Mouse (Mus musculus): ENCODE results near the gene Ptpn12.

DNA sequence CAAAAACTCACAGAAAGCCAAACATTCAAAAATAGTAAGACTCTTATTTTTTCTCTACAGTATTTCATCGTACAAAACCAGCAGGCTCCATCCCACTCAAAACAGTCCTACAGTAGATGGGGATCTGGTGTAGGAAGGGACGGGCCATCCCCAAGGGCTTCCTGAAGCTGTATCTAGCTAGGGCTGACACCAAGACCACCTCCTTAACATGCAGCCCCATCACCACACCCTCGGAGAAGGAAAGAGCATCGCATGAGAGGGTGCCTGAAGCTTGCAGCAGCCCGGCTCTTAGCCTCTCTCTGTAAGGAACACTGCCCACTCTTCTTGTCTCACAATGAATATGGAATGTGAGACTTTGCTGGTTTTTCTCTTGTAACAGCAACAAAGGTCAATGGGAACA is 117.2 kb downstream of the Ptpn12 start:
- TF ChIP-seq CTCF (conservative IDR thresholded peaks at IDR 0.05; ENCODE audit: insufficient read depth, insufficient read length, low read depth, low read length) (no peak), POLR2A (IDR thresholded peaks at IDR 0.05; ENCODE audit: low read depth, low read length) (no peak)

All from kidney, adult 2 months (tissue).